Mouse (Mus musculus) right cerebral cortex, postnatal 25 days (tissue): ENCODE measurements around the gene Epb42.
"Not testable (repeated sequence)": the region's sequence is repeated elsewhere in the genome, so short reads cannot be mapped to it uniquely, and the experiment has no call there.

Experiments
- DNase-seq: peaks from one replicate; pipeline ENCODE4 v3.0.0; 2022

The Epb42 gene

GRCm38 (mm10) chr2:121036733-121037341 is at the start of gene Epb42:
TSS of gene Epb42 (minus strand) at chr2:121037072.
- DNase-seq: no peak

GRCm38 (mm10) chr2:121085480-121086185 is 48.8 kb upstream of the Epb42 start, which contains the start of gene Tgm5:
TSS of gene Tgm5 (minus strand) at chr2:121085841.
- no peak for DNase-seq

GRCm38 (mm10) chr2:121082626-121083025 is 45.8 kb upstream of the Epb42 start:
- DNase-seq: no peak

GRCm38 (mm10) chr2:121074747-121075146 is 37.9 kb upstream of the Epb42 start:
- DNase-seq: no peak

- DNase-seq: no peak
These were observed 35.0 kb upstream of the Epb42 start for GRCm38 (mm10) chr2:121071871-121072270.

- DNase-seq: no peak
These were observed 32.6 kb upstream of the Epb42 start for GRCm38 (mm10) chr2:121069506-121069905.

GRCm38 (mm10) chr2:121067116-121067515 is 30.2 kb upstream of the Epb42 start:
- no peak for DNase-seq

GRCm38 (mm10) chr2:121061315-121061714 is 24.4 kb upstream of the Epb42 start:
- DNase-seq: no peak

- no peak for DNase-seq
These were observed 21.1 kb upstream of the Epb42 start for GRCm38 (mm10) chr2:121057997-121058396.

GRCm38 (mm10) chr2:121055915-121056314 is 19.0 kb upstream of the Epb42 start:
- no peak for DNase-seq

GRCm38 (mm10) chr2:121054060-121054459 is 17.2 kb upstream of the Epb42 start:
- DNase-seq: no peak

GRCm38 (mm10) chr2:121052176-121052575 is 15.3 kb upstream of the Epb42 start:
- no peak for DNase-seq

GRCm38 (mm10) chr2:121045653-121046052 is 8.8 kb upstream of the Epb42 start:
- no peak for DNase-seq

- DNase-seq: no peak
These were observed 4.2 kb upstream of the Epb42 start for GRCm38 (mm10) chr2:121041098-121041497.

GRCm38 (mm10) chr2:121039382-121039781 is 2.5 kb upstream of the Epb42 start:
- no peak for DNase-seq

- DNase-seq: not testable (repeated sequence)
These were observed 2.0 kb upstream of the Epb42 start for GRCm38 (mm10) chr2:121038851-121039250.

- no peak for DNase-seq
These were observed 14.0 kb downstream of the Epb42 start for GRCm38 (mm10) chr2:121022918-121023317.

GRCm38 (mm10) chr2:121017151-121017550 is 19.7 kb downstream of the Epb42 start:
- no peak for DNase-seq

GRCm38 (mm10) chr2:121016226-121016625 is 20.6 kb downstream of the Epb42 start:
- no peak for DNase-seq

GRCm38 (mm10) chr2:121015507-121015906 is 21.4 kb downstream of the Epb42 start:
- DNase-seq: no peak

GRCm38 (mm10) chr2:121012676-121013075 is 24.2 kb downstream of the Epb42 start:
- DNase-seq: no peak

GRCm38 (mm10) chr2:121009071-121009677 is 27.7 kb downstream of the Epb42 start:
- no peak for DNase-seq

- no peak for DNase-seq
These were observed 28.2 kb downstream of the Epb42 start for GRCm38 (mm10) chr2:121008664-121009007.
